Mouse (Mus musculus) spleen, adult 2 months (tissue): ENCODE measurements around the gene Samd14.

ENCODE experiments used
- CTCF ChIP-seq: fragments of 200-500 bp; IDR thresholded peaks from 2 replicates; pipeline ENCODE4 v1.5.1; 2011; ENCODE audit warnings: mild to moderate bottlenecking, inconsistent platforms; ENCODE audit not compliant: insufficient read depth, insufficient read length, insufficient replicate concordance; ENCODE audit errors: extremely low read depth
- POLR2A ChIP-seq: fragments of 200-500 bp; IDR thresholded peaks from 2 replicates; pipeline ENCODE4 v1.6.1; 2011; ENCODE audit warnings: low read depth, low read length, inconsistent platforms

DNA sequence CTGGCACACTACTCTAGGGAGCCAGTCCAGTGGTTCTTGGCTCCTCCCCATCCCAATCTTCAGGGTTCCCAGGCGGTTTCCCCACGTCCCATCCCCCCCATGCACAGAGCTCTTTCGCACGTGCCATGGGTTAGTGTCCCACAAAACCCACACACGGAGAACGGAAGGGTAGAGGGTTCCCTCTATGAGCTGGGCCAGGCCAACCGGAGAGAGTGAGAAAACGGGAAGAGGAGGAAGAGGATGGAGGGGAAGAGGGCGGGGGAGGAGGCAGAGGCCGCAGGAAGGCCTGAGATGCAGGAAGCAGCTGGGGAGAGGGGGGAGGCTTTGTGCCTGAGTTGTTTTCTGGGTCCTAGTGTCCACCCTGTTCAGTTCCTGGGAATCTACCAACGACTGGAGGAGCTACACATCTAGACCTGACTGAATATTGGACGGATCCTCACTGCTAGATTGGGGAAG, 20.1 kb upstream of the Samd14 start:
- TF ChIP-seq POLR2A: peak; percentile 13
- 0 out of 2 replicates have a peak, but pooled peaks have one; percentile 4 for TF ChIP-seq CTCF
